Mouse (Mus musculus) liver, postnatal 0 days (tissue): ENCODE measurements at regions not wholly inside any gene's neighbourhood (a gene's known extent, or its start where the extent isn't known, plus 50 kb on each side); places are given as distances from the start of the nearest gene placed in this dataset.

Source experiments
- ATAC-seq: fragments of 200-750 bp; cut with Nextera tagmentation; 2 replicates; pipeline ENCODE4 v1.8.0; 2017; ENCODE audit warnings: mild to moderate bottlenecking, moderate library complexity
- DNase-seq: peaks from one replicate; pipeline ENCODE4 v3.0.0-alpha.2; 2016
- H3K27ac ChIP-seq: fragments of 300-500 bp; sonication (generic); 2 replicates; pipeline ENCODE4 v1.5.1; 2014; ENCODE audit warnings: antibody characterized with exemption, moderate library complexity, mild to moderate bottlenecking, low read depth
- H3K27me3 ChIP-seq: fragments of 300-500 bp; sonication (generic); 2 replicates; pipeline ENCODE4 v1.6.1; 2014; ENCODE audit warnings: low read length, control low read depth, mixed read lengths; ENCODE audit not compliant: insufficient read depth
- H3K36me3 ChIP-seq: fragments of 300-500 bp; sonication (generic); replicated peaks from 2 replicates; pipeline ENCODE4 v1.6.1; 2014; ENCODE audit warnings: mild to moderate bottlenecking, control low read depth, low read length, moderate library complexity, mixed read lengths; ENCODE audit not compliant: insufficient read depth
- H3K4me1 ChIP-seq: fragments of 300-500 bp; sonication (generic); 2 replicates; pipeline ENCODE4 v1.6.1; 2014; ENCODE audit warnings: antibody characterized with exemption, mild to moderate bottlenecking, control low read depth; ENCODE audit not compliant: insufficient read depth
- H3K4me2 ChIP-seq: fragments of 300-500 bp; sonication (generic); 2 replicates; pipeline ENCODE4 v1.6.1; 2014; ENCODE audit warnings: low read depth, mild to moderate bottlenecking, low read length, moderate library complexity, mixed read lengths
- H3K4me3 ChIP-seq: fragments of 300-500 bp; sonication (generic); 2 replicates; pipeline ENCODE4 v1.5.1; 2014; ENCODE audit warnings: low read depth, low read length
- H3K9ac ChIP-seq: fragments of 300-500 bp; sonication (generic); replicated peaks from 2 replicates; pipeline ENCODE4 v1.6.1; 2014; ENCODE audit warnings: mild to moderate bottlenecking, moderate library complexity
- H3K9me3 ChIP-seq: fragments of 300-500 bp; sonication (generic); 2 replicates; pipeline ENCODE4 v1.6.1; 2016; ENCODE audit warnings: mild to moderate bottlenecking, control low read depth, low read length, mixed read lengths
- CTCF ChIP-seq: sonication (generic); IDR thresholded peaks from 2 replicates; pipeline ENCODE4 v1.5.1; 2016; ENCODE audit warnings: antibody characterized with exemption, low read depth
- EP300 ChIP-seq: IDR thresholded peaks from 2 replicates; pipeline ENCODE4 v1.6.1; 2016; ENCODE audit warnings: antibody characterized with exemption, low read depth, mild to moderate bottlenecking
- WGBS: fragments of 180-500 bp; shearing (Covaris S2); extraction: QIAGEN DNeasy Blood & Tissue Kit; methylation state at CpG from one replicate; pipeline ENCODE4 v1.1.7; 2014; ENCODE audit not compliant: insufficient replicate concordance; 5-methylcytosine and 5-hydroxymethylcytosine counted together

DNA sequence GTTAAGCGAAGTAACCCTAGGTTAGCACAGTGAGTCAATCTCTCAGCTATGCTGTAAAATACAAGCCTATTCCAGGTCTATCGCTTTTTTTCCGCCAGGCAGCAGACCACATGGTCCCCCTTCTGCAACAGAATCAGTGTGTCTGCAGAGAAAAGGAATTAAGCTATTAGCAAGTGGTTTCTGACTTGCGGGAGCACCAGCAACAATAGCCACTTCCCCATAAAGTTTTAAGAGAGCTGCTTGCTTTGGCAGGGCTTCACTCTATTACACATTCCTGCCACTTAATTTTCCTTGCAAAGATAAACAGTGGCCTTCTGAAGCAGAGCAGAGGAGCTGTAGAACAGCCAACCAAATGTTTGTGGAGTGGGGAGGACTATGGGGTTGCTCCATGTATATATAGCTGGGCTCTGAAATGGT is 59.8 kb upstream of the Osmr start:
- no peak; the same call in 1 of the 2 replicates for TF ChIP-seq CTCF
- no peak for TF ChIP-seq EP300
- DNase-seq: no peak

DNA sequence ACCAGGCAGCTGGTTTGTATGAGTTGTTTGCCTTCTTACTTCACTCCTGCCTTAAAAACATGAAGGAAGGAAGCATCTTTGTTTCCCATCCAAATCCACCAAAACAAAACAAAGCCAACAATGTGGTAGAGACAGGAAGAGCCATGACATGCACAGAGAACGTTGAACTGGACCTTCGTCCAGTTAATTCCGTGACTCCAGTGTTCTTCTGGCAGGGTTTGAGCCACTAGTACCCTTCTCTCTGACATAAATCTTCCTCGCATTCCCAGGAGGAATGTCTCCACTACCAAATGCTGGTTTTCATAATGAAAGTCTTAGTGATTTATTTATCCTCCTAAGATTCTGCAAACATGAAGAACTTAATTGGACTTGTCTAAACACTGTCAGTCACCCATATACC is 66.7 kb upstream of the Osmr start:
- H3K4me2 ChIP-seq: no peak overlapping the region
- no peaks in the 10 kb centered on the region for H3K4me1 ChIP-seq
- no peaks in the 10 kb centered on the region for H3K27me3 ChIP-seq
- H3K9ac ChIP-seq: no peak overlapping the region
- no peak for DNase-seq
- H3K4me3 ChIP-seq: no peak overlapping the region
- TF ChIP-seq CTCF (no peak), EP300 (no peak)
- H3K9me3 ChIP-seq: no peaks in the 10 kb centered on the region
- 42% methylated on average over 4 of the region's 4 CpGs for WGBS
- no peak for ATAC-seq
- H3K27ac ChIP-seq: no peak overlapping the region
- H3K36me3 ChIP-seq: no peaks in the 10 kb centered on the region

More for the DNA sequence above, 59.8 kb upstream of the Osmr start:
- H3K9me3 ChIP-seq: no peaks in the 10 kb centered on the region
- no peak overlapping the region for H3K4me2 ChIP-seq
- no peaks in the 10 kb centered on the region for H3K36me3 ChIP-seq
- 52% methylated on average over 4 of the region's 4 CpGs for WGBS
- no peak overlapping the region for H3K9ac ChIP-seq
- H3K27ac ChIP-seq: no peak overlapping the region
- no peak overlapping the region for H3K4me3 ChIP-seq
- no peaks in the 10 kb centered on the region for H3K27me3 ChIP-seq
- no peak for ATAC-seq
- H3K4me1 ChIP-seq: no peaks in the 10 kb centered on the region

GRCm38 (mm10) chr15:6949236-6949635 is 74.5 kb upstream of the Osmr start:
- DNase-seq: no peak
- 45% methylated on average over 5 of the region's 5 CpGs for WGBS
- TF ChIP-seq CTCF (no peak), EP300 (no peak)

DNA sequence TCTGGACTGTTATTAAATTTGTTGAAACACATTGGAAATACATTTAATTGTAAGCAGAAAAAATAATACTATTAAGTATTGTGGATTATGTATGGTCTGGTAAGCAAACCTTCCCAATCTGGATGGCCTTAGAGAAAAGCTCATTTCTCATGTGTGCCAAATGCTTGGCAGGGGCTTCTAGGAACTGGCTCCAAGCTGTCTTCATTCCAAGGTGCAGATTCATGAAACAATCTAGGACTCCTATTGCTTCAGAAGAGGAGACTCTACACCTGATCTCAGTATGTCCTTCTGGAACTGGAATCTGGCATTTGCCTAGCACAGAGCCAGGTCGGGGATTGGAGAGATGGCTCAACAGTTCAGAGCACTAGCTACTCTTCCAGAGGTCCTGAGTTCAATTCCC is 74.9 kb upstream of the Osmr start:
- TF ChIP-seq EP300: no peak
- no peak for TF ChIP-seq CTCF
- DNase-seq: no peak
- H3K36me3 ChIP-seq: no peaks in the 10 kb centered on the region
- no peak overlapping the region for H3K27ac ChIP-seq
- H3K4me2 ChIP-seq: no peak overlapping the region
- no peaks in the 10 kb centered on the region for H3K9me3 ChIP-seq
- H3K4me3 ChIP-seq: no peak overlapping the region
- 92% methylated on average over 1 of the region's 1 CpGs for WGBS
- no peak for ATAC-seq
- H3K4me1 ChIP-seq: no peaks in the 10 kb centered on the region
- no peak overlapping the region for H3K9ac ChIP-seq
- H3K27me3 ChIP-seq: no peaks in the 10 kb centered on the region

More at GRCm38 (mm10) chr15:6949236-6949635, 74.5 kb upstream of the Osmr start:
- Histone ChIP-seq H3K4me3 (no peak overlapping the region), H3K9ac (no peak overlapping the region), H3K9me3 (no peaks in the 10 kb centered on the region), H3K4me1 (no peaks in the 10 kb centered on the region), H3K27ac (no peak overlapping the region), H3K4me2 (no peak overlapping the region), H3K36me3 (no peaks in the 10 kb centered on the region), H3K27me3 (no peaks in the 10 kb centered on the region)
- no peak for ATAC-seq

- WGBS: 73% methylated on average over 8 of the region's 8 CpGs
- ATAC-seq (no peak), DNase-seq (no peak)
- TF ChIP-seq EP300 (no peak), CTCF (no peak)
- Histone ChIP-seq H3K36me3 (no peaks in the 10 kb centered on the region), H3K4me3 (no peak overlapping the region), H3K9me3 (no peaks in the 10 kb centered on the region), H3K4me1 (no peaks in the 10 kb centered on the region), H3K27ac (no peak overlapping the region), H3K9ac (no peak overlapping the region), H3K4me2 (no peak overlapping the region), H3K27me3 (no peaks in the 10 kb centered on the region)
Observed at GRCm38 (mm10) chr15:6950503-6950902, 75.7 kb upstream of the Osmr start.

GRCm38 (mm10) chr15:6953556-6953955 is 78.8 kb upstream of the Osmr start:
- ATAC-seq: no peak
- Histone ChIP-seq H3K4me2 (no peak overlapping the region), H3K9me3 (no peaks in the 10 kb centered on the region), H3K27ac (no peak overlapping the region), H3K4me3 (no peak overlapping the region), H3K36me3 (no peaks in the 10 kb centered on the region), H3K4me1 (no peaks in the 10 kb centered on the region), H3K27me3 (no peaks in the 10 kb centered on the region), H3K9ac (no peak overlapping the region)
- DNase-seq: no peak
- TF ChIP-seq CTCF (no peak), EP300 (no peak)
- 33% methylated on average over 7 of the region's 7 CpGs for WGBS
